Mouse (Mus musculus) cerebellum, adult 2 months (tissue): Measurements from ENCODE around the gene Ostf1.

Source experiments
- CTCF ChIP-seq: fragments of 200-500 bp; IDR thresholded peaks from 2 replicates; pipeline ENCODE4 v1.5.1; 2011; ENCODE audit warnings: low read depth, mild to moderate bottlenecking, control low read depth, low read length, moderate library complexity, borderline replicate concordance; ENCODE audit not compliant: insufficient read depth
- POLR2A ChIP-seq: fragments of 200-500 bp; IDR thresholded peaks from 2 replicates; pipeline ENCODE4 v1.6.1; 2011; ENCODE audit warnings: low read length, control low read depth, borderline replicate concordance; ENCODE audit not compliant: insufficient read depth

DNA sequence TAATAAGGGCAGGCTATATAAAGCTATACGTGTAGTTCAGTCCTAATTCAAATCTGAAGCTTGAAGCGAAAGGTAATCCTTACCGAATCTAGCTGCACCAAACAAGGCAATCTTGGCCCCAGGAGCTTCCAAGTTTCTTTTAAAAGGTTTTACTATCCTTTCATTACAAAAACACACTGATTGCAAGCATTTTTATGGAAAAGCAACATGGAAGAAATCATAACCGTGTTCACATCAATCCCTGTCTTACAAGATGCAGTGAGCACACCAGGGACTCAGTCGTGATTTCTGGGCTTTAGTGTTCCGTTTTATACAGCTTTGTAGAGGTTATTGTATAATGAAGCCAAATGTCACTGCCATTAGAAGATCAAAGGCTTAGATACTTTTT is 16.9 kb upstream of the Ostf1 start:
- no peak for TF ChIP-seq CTCF
- no peak for TF ChIP-seq POLR2A
